Mouse (Mus musculus): Measurements from ENCODE around the gene Ppp1r18.

DNA sequence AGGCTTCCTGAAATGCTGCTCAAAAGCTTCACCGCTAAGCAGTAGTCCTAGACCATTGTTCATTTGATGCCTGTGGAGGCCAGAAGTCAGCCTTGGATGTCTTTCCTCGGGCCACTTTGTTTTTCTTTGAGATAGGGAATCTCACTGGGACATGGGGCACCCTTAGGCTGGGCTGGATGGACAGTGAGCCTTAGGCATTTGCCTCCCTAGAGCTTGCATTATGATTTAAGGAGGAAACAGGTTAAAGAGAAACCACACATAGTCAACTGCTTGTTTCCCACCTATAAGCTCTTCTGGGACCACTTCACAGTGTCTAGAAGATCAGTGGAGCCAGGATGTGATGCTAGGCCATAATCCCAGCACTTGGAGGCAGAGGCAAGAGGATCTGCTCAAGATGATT is 5.6 kb upstream of the Ppp1r18 start:
- no peak for TF ChIP-seq POLR2A (IDR thresholded peaks at IDR 0.05; ENCODE audit: extremely low read depth, insufficient read depth, low read length)
- TF ChIP-seq CTCF (IDR thresholded peaks at IDR 0.05; ENCODE audit: extremely low read depth, insufficient read depth, low read length), result no peak

Data from cortical plate, adult 2 months (tissue).